Mouse (Mus musculus): ENCODE measurements around the gene Ttc39b. TPM values are rescaled to one million over a fixed set of nuclear protein-coding genes. Genes with fewer than 3 reads are reported as not detected.

Ttc39b gene
- polyA plus RNA-seq, 1 experiment: 2.5 TPM

DNA sequence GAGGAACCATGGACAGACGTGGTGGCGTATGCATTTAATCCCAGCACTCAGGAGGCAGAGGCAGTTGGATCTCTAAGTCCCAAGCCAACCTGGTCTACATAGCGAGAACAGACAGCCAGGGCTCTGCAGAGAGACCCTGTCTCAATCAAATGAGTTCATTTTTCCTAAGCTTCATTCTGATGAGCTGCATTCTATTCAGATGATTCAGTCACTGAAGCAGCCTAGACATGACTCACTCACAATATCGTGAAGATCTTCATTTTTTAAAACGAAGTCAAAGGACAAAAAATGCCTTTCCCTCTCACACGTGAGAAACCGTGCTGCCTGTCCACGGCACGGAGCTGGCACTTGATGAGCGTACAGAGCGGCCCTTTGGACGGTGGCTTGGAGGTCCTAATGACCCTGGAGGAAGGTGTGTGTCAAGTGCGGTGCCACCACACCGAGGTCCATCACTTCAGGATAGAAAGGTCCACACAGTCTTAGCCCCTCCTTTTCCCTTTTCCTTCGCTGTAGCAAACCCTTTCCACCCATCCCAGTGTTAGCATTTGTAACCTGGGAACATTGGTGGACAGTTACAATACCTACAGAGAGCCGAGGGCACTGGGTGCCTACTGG is 21.8 kb downstream of the Ttc39b start:
- no peak for TF ChIP-seq CTCF (conservative IDR thresholded peaks at IDR 0.05; ENCODE audit: insufficient read depth, insufficient read length, low read depth, low read length)
- no peak for TF ChIP-seq POLR2A (IDR thresholded peaks at IDR 0.05; ENCODE audit: low read depth, low read length)
- H3K27me3 ChIP-seq (replicated peaks; ENCODE audit: control insufficient read depth, insufficient read depth, low read length): no peaks in the 10 kb centered on the region
- no peak overlapping the region for H3K4me3 ChIP-seq (ENCODE audit: insufficient read depth, low read depth, low read length)
- no peak overlapping the region for H3K27ac ChIP-seq (ENCODE audit: insufficient read depth, low read depth, low read length)
- WGBS: 88% methylated on average over 16 of the region's 16 CpGs
- H3K4me1 ChIP-seq (ENCODE audit: control insufficient read depth, insufficient read depth, low read length): peaks cover 9% of the 10 kb centered on the region; the same call in 1 of the 2 replicates
- no peak for DNase-seq
- no peaks in the 10 kb centered on the region for H3K36me3 ChIP-seq (ENCODE audit: control insufficient read depth, insufficient read depth, low read length)

DNA sequence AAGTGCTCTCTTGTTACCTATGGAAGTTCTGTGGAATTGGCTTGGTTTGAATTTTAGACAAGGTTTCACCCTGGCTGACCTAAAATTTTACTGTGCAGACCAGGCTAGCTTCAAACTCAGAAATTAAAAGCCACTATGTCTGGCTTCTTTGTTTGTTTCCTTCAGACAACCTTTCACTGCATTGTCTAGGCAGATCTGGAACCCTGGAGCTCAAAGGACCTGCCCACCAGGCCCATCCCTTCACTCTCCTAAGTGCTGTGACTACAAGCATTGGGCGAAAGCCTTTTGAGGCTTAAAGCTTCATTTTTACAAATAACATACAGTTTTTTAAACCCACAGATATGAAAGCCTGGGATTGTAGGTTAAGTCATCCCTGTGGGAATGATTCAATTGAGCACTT is 22.3 kb downstream of the Ttc39b start:
- no peak overlapping the region for H3K4me3 ChIP-seq (ENCODE audit: insufficient read depth, low read depth, low read length)
- peaks cover 9% of the 10 kb centered on the region; the same call in 1 of the 2 replicates for H3K4me1 ChIP-seq (ENCODE audit: control insufficient read depth, insufficient read depth, low read length)
- WGBS: 97% methylated on average over 1 of the region's 1 CpGs
- H3K36me3 ChIP-seq (ENCODE audit: control insufficient read depth, insufficient read depth, low read length): no peaks in the 10 kb centered on the region
- H3K27ac ChIP-seq (ENCODE audit: insufficient read depth, low read depth, low read length): no peak overlapping the region
- no peaks in the 10 kb centered on the region for H3K27me3 ChIP-seq (replicated peaks; ENCODE audit: control insufficient read depth, insufficient read depth, low read length)
- no peak for DNase-seq
- no peak for TF ChIP-seq CTCF (conservative IDR thresholded peaks at IDR 0.05; ENCODE audit: insufficient read depth, insufficient read length, low read depth, low read length)

DNA sequence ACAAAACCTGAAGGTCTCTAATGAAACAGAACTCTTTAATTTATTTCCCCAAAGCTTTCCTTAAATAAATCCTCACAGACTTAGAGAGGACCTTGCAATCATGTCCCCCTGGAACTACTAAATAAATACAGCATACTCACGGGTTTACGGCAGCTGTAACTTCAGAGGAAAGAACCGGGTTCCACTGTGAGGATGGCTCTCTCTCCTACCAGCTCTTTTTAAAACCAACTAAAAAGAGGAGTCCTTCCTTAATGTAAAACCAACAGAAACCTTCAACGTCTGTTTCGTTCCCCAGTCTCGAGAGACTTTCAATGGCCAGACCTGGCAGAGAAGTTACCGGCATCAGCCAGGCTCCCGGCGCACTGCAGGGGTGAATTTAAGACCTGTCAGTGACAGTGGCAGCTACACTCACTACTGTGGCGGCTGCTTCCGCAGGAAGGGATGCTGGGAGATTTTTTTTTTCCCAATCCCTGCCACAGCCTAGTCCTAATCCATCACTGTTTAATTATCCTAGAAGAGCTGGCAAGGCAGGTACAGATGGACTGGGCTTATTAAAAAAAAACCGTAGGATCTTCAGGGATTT is 39.2 kb downstream of the Ttc39b start:
- TF ChIP-seq CTCF (conservative IDR thresholded peaks at IDR 0.05; ENCODE audit: insufficient read depth, insufficient read length, low read depth, low read length): no peak
- Histone ChIP-seq H3K27me3 (replicated peaks; ENCODE audit: control insufficient read depth, insufficient read depth, low read length) (no peaks in the 10 kb centered on the region), H3K36me3 (ENCODE audit: control insufficient read depth, insufficient read depth, low read length) (no peaks in the 10 kb centered on the region), H3K4me1 (ENCODE audit: control insufficient read depth, insufficient read depth, low read length) (no peaks in the 10 kb centered on the region; the same call in 1 of the 2 replicates), H3K4me3 (ENCODE audit: insufficient read depth, low read depth, low read length) (peak overlapping the region; percentile 35), H3K27ac (ENCODE audit: insufficient read depth, low read depth, low read length) (no peak overlapping the region)
- peak; percentile 46 for DNase-seq
- 6% methylated on average over 12 of the region's 12 CpGs for WGBS

DNA sequence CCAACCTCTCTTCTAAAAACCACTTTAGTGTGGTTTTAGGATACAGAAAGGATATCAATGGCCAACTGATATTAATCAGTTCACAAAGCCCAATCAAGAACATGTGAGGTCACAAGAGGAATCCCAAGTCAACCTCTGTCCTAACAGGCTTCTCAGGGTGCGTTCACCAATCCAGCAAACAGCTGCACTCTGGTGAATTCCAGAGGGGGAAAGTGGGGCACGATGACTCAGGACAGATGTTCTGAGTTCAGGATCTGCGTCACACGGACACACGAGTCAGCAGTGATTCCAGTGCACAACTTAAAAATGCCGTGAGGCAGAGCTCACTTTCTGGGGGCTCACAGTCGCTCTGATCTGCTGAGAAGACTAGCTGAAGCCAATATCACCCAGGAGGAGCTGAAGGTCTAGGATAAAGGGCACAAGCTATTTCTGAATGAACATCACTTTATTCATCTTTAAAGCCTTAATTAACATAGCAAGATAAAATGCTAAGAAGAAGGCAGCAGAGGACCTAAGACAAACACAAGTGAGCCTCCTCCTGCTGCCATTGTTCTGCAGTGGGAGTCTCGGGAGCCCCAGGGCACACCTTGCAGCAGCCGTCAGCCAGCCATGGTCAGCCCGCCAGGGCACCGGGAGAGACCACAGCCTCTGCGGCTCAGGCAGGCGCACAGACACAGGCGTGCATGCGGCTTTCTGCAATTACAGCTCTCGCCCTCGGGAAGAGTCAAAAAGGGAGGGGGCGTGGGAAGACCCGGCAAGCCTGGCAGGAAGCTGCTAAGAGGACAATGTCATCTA is 39.9 kb downstream of the Ttc39b start:
- H3K27me3 ChIP-seq (replicated peaks; ENCODE audit: control insufficient read depth, insufficient read depth, low read length): no peaks in the 10 kb centered on the region
- no peak for TF ChIP-seq CTCF (conservative IDR thresholded peaks at IDR 0.05; ENCODE audit: insufficient read depth, insufficient read length, low read depth, low read length)
- no peak for TF ChIP-seq POLR2A (IDR thresholded peaks at IDR 0.05; ENCODE audit: low read depth, low read length)
- DNase-seq: no peak
- H3K36me3 ChIP-seq (ENCODE audit: control insufficient read depth, insufficient read depth, low read length): no peaks in the 10 kb centered on the region
- no peaks in the 10 kb centered on the region; the same call in 1 of the 2 replicates for H3K4me1 ChIP-seq (ENCODE audit: control insufficient read depth, insufficient read depth, low read length)
- no peak overlapping the region for H3K27ac ChIP-seq (ENCODE audit: insufficient read depth, low read depth, low read length)
- WGBS: 35% methylated on average over 19 of the region's 19 CpGs
- no peak overlapping the region for H3K4me3 ChIP-seq (ENCODE audit: insufficient read depth, low read depth, low read length)

DNA sequence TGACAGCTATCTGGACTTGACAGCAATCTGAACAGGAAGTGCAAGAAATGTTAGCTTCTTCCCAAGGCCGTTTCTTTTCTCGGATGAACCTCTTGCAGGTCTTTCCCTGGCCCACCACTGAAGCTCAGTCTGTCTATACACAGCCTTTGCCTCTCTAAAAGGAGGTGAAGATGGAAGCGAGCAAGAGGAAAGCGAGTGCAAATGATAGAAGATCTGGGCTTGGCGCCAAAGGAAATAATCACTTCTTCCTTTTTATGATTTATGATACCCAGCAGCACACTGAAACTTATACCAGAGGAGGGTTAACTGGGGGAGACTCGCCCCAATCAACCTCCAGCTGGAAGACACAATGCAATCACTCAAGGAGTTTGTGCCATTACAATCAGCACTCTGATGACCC is 41.6 kb downstream of the Ttc39b start:
- H3K4me1 ChIP-seq (ENCODE audit: control insufficient read depth, insufficient read depth, low read length): no peaks in the 10 kb centered on the region; the same call in 1 of the 2 replicates
- WGBS: 51% methylated on average over 6 of the region's 6 CpGs

GRCm38 (mm10) chr4:83279236-83279635 is 44.8 kb downstream of the Ttc39b start:
- no peak for DNase-seq
- TF ChIP-seq CTCF (conservative IDR thresholded peaks at IDR 0.05; ENCODE audit: insufficient read depth, insufficient read length, low read depth, low read length) (no peak), POLR2A (IDR thresholded peaks at IDR 0.05; ENCODE audit: low read depth, low read length) (no peak)
- H3K27ac ChIP-seq (ENCODE audit: insufficient read depth, low read depth, low read length): no peak overlapping the region
- no peaks in the 10 kb centered on the region for H3K36me3 ChIP-seq (ENCODE audit: control insufficient read depth, insufficient read depth, low read length)
- H3K27me3 ChIP-seq (replicated peaks; ENCODE audit: control insufficient read depth, insufficient read depth, low read length): no peaks in the 10 kb centered on the region
- no peaks in the 10 kb centered on the region for H3K4me1 ChIP-seq (ENCODE audit: control insufficient read depth, insufficient read depth, low read length)
- no peak overlapping the region for H3K4me3 ChIP-seq (ENCODE audit: insufficient read depth, low read depth, low read length)
- WGBS: 86% methylated on average over 7 of the region's 7 CpGs

More for the DNA sequence above, 41.6 kb downstream of the Ttc39b start:
- no peak overlapping the region for H3K4me3 ChIP-seq (ENCODE audit: insufficient read depth, low read depth, low read length)
- peak; percentile 24 for DNase-seq
- no peak for TF ChIP-seq POLR2A (IDR thresholded peaks at IDR 0.05; ENCODE audit: low read depth, low read length)
- TF ChIP-seq CTCF (conservative IDR thresholded peaks at IDR 0.05; ENCODE audit: insufficient read depth, insufficient read length, low read depth, low read length): no peak
- no peaks in the 10 kb centered on the region for H3K27me3 ChIP-seq (replicated peaks; ENCODE audit: control insufficient read depth, insufficient read depth, low read length)
- H3K27ac ChIP-seq (ENCODE audit: insufficient read depth, low read depth, low read length): no peak overlapping the region
- H3K36me3 ChIP-seq (ENCODE audit: control insufficient read depth, insufficient read depth, low read length): no peaks in the 10 kb centered on the region

- no peak for TF ChIP-seq CTCF (conservative IDR thresholded peaks at IDR 0.05; ENCODE audit: insufficient read depth, insufficient read length, low read depth, low read length)
- no peak for TF ChIP-seq POLR2A (IDR thresholded peaks at IDR 0.05; ENCODE audit: low read depth, low read length)
- H3K4me1 ChIP-seq (ENCODE audit: control insufficient read depth, insufficient read depth, low read length): no peaks in the 10 kb centered on the region
- H3K27ac ChIP-seq (ENCODE audit: insufficient read depth, low read depth, low read length): no peak overlapping the region
- no peak overlapping the region for H3K4me3 ChIP-seq (ENCODE audit: insufficient read depth, low read depth, low read length)
- H3K36me3 ChIP-seq (ENCODE audit: control insufficient read depth, insufficient read depth, low read length): no peaks in the 10 kb centered on the region
- WGBS: 78% methylated on average over 2 of the region's 2 CpGs
- H3K27me3 ChIP-seq (replicated peaks; ENCODE audit: control insufficient read depth, insufficient read depth, low read length): no peaks in the 10 kb centered on the region
- no peak for DNase-seq
These were observed 49.8 kb downstream of the Ttc39b start for GRCm38 (mm10) chr4:83274241-83274640.
